Mouse (Mus musculus) lung, embryonic 14.5 days (tissue): ENCODE measurements around the gene Cage1. TPM values are rescaled to one million over a fixed set of nuclear protein-coding genes. Genes with fewer than 3 reads are reported as not detected.
A peak's percentile ranks its signal among the peaks of the same experiment; 100 is the strongest.

Experiments
- ATAC-seq: fragments of 200-750 bp; cut with Nextera tagmentation; 2 replicates; pipeline ENCODE4 v1.8.0; 2017; ENCODE audit warnings: mild to moderate bottlenecking, moderate TSS enrichment, moderate library complexity; ENCODE audit not compliant: insufficient read depth
- DNase-seq: peaks from one replicate; pipeline ENCODE4 v3.0.0-alpha.2; 2015
- H3K27ac ChIP-seq: fragments of 300-500 bp; sonication (generic); 2 replicates; pipeline ENCODE4 v1.5.1; 2014; ENCODE audit warnings: low read depth, mild to moderate bottlenecking, moderate library complexity
- H3K27me3 ChIP-seq: fragments of 300-500 bp; sonication (generic); 2 replicates; pipeline ENCODE4 v1.6.1; 2014; ENCODE audit warnings: low read length, control low read depth; ENCODE audit not compliant: insufficient read depth
- H3K36me3 ChIP-seq: fragments of 300-500 bp; sonication (generic); 2 replicates; pipeline ENCODE4 v1.6.1; 2014; ENCODE audit warnings: control low read depth; ENCODE audit not compliant: insufficient read depth
- H3K4me1 ChIP-seq: fragments of 300-500 bp; sonication (generic); 2 replicates; pipeline ENCODE4 v1.6.1; 2014; ENCODE audit warnings: antibody characterized with exemption, control low read depth; ENCODE audit not compliant: insufficient read depth
- H3K4me2 ChIP-seq: fragments of 300-500 bp; sonication (generic); 2 replicates; pipeline ENCODE4 v1.6.1; 2014; ENCODE audit warnings: mild to moderate bottlenecking
- H3K4me3 ChIP-seq: fragments of 300-500 bp; sonication (generic); 2 replicates; pipeline ENCODE4 v1.5.1; 2014; ENCODE audit warnings: low read depth, low read length
- H3K9ac ChIP-seq: fragments of 300-500 bp; sonication (generic); 2 replicates; pipeline ENCODE4 v1.6.1; 2014
- H3K9me3 ChIP-seq: fragments of 300-500 bp; sonication (generic); 2 replicates; pipeline ENCODE4 v1.6.1; 2016; ENCODE audit warnings: low read depth, low read length, control low read depth
- CTCF ChIP-seq: IDR thresholded peaks from 2 replicates; pipeline ENCODE4 v1.5.1; 2016; ENCODE audit warnings: antibody characterized with exemption, low read depth
- WGBS: fragments of 180-500 bp; shearing (Covaris S2); extraction: QIAGEN DNeasy Blood & Tissue Kit; methylation state at CpG from one replicate; pipeline ENCODE4 v1.1.7; 2014; 5-methylcytosine and 5-hydroxymethylcytosine counted together
- polyA plus RNA-seq: library from polyadenylated mRNA; unstranded; fragments of >200 nt; fragmentation: Nextera tagmentation; extraction: Ambion mirVana; gene quantifications from 2 replicates; pipeline ENCODE4 v1.2.1, GENCODE M21; 2014

Cage1 gene
- polyA plus RNA-seq, 1 experiment from 2014 or later: 0.80 TPM

GRCm38 (mm10) chr13:37974731-37975130 lies 62.1 kb downstream of the Cage1 start:
- Histone ChIP-seq H3K4me3 (no peak overlapping the region), H3K9me3 (no peaks in the 10 kb centered on the region), H3K27me3 (no peaks in the 10 kb centered on the region), H3K9ac (no peak overlapping the region), H3K4me2 (no peak overlapping the region), H3K4me1 (no peaks in the 10 kb centered on the region), H3K36me3 (peaks cover 38% of the 10 kb centered on the region), H3K27ac (no peak overlapping the region)
- DNase-seq (no peak), ATAC-seq (no peak)
- 80% methylated on average over 5 of the region's 5 CpGs for WGBS
- no peak for TF ChIP-seq CTCF

- no peaks in the 10 kb centered on the region for H3K4me1 ChIP-seq
- no peak for TF ChIP-seq CTCF
- H3K9ac ChIP-seq: no peak overlapping the region
- no peak overlapping the region for H3K4me3 ChIP-seq
- H3K9me3 ChIP-seq: no peaks in the 10 kb centered on the region
- DNase-seq (no peak), ATAC-seq (no peak)
- WGBS: 82% methylated on average over 6 of the region's 6 CpGs
- H3K36me3 ChIP-seq: peaks cover 32% of the 10 kb centered on the region
- H3K27me3 ChIP-seq: no peaks in the 10 kb centered on the region
- no peak overlapping the region for H3K4me2 ChIP-seq
- H3K27ac ChIP-seq: no peak overlapping the region
Observed at GRCm38 (mm10) chr13:37974036-37974435, 62.8 kb downstream of the Cage1 start.

- Histone ChIP-seq H3K4me3 (no peak overlapping the region), H3K27ac (no peak overlapping the region), H3K9ac (no peak overlapping the region), H3K27me3 (no peaks in the 10 kb centered on the region), H3K36me3 (peaks cover 4% of the 10 kb centered on the region), H3K4me1 (peaks cover 14% of the 10 kb centered on the region), H3K4me2 (no peak overlapping the region), H3K9me3 (no peaks in the 10 kb centered on the region)
- DNase-seq: no peak
- ATAC-seq: no peak
- peak; percentile 51 for TF ChIP-seq CTCF
- 65% methylated on average over 11 of the region's 11 CpGs for WGBS
Observed at GRCm38 (mm10) chr13:37970887-37971530, 65.9 kb downstream of the Cage1 start.

GRCm38 (mm10) chr13:37969988-37970387 lies 66.9 kb downstream of the Cage1 start:
- TF ChIP-seq CTCF: no peak
- Histone ChIP-seq H3K36me3 (no peaks in the 10 kb centered on the region), H3K4me2 (no peak overlapping the region), H3K27ac (no peak overlapping the region), H3K9ac (no peak overlapping the region), H3K27me3 (no peaks in the 10 kb centered on the region), H3K4me1 (peaks cover 14% of the 10 kb centered on the region), H3K9me3 (no peaks in the 10 kb centered on the region), H3K4me3 (no peak overlapping the region)
- WGBS: 56% methylated on average over 8 of the region's 8 CpGs
- DNase-seq (no peak), ATAC-seq (no peak)

- Histone ChIP-seq H3K4me3 (no peak overlapping the region), H3K4me2 (0 out of 2 replicates have a peak overlapping the region, but pooled peaks have one; percentile 15), H3K27ac (no peak overlapping the region), H3K9me3 (no peaks in the 10 kb centered on the region), H3K27me3 (no peaks in the 10 kb centered on the region), H3K36me3 (no peaks in the 10 kb centered on the region), H3K9ac (no peak overlapping the region), H3K4me1 (peaks cover 14% of the 10 kb centered on the region)
- WGBS: 6% methylated on average over 14 of the region's 14 CpGs
- DNase-seq (peak; percentile 92), ATAC-seq (no peak)
- peak; percentile 97 for TF ChIP-seq CTCF
Observed at GRCm38 (mm10) chr13:37969337-37969736, 67.5 kb downstream of the Cage1 start.

- H3K9me3 ChIP-seq: no peaks in the 10 kb centered on the region
- H3K4me3 ChIP-seq: no peak overlapping the region
- ATAC-seq (no peak), DNase-seq (peak; percentile 57)
- peak overlapping the region; percentile 58 for H3K27ac ChIP-seq
- peak overlapping the region; percentile 43 for H3K4me2 ChIP-seq
- 22% methylated on average over 10 of the region's 10 CpGs for WGBS
- no peak overlapping the region for H3K9ac ChIP-seq
- peaks cover 14% of the 10 kb centered on the region for H3K4me1 ChIP-seq
- H3K36me3 ChIP-seq: no peaks in the 10 kb centered on the region
- no peaks in the 10 kb centered on the region for H3K27me3 ChIP-seq
- TF ChIP-seq CTCF: no peak
Observed at GRCm38 (mm10) chr13:37967565-37967964, 69.3 kb downstream of the Cage1 start.

GRCm38 (mm10) chr13:37967052-37967437 lies 69.8 kb downstream of the Cage1 start:
- no peaks in the 10 kb centered on the region for H3K36me3 ChIP-seq
- peak overlapping the region; percentile 43 for H3K4me2 ChIP-seq
- DNase-seq (peak; percentile 96), ATAC-seq (peak; percentile 86)
- no peak overlapping the region for H3K9ac ChIP-seq
- WGBS: 14% methylated on average over 12 of the region's 12 CpGs
- TF ChIP-seq CTCF: peak; percentile 25; the same call in 1 of the 2 replicates
- H3K27ac ChIP-seq: peak overlapping the region; percentile 58
- H3K4me3 ChIP-seq: no peak overlapping the region
- H3K27me3 ChIP-seq: no peaks in the 10 kb centered on the region
- no peaks in the 10 kb centered on the region for H3K9me3 ChIP-seq
- peaks cover 14% of the 10 kb centered on the region for H3K4me1 ChIP-seq
